Mouse (Mus musculus): ENCODE data around the gene Rbfox1. TPM values are rescaled to one million over a fixed set of nuclear protein-coding genes. Genes with fewer than 3 reads are reported as not detected.
A peak's percentile ranks its signal among the peaks of the same experiment; 100 is the strongest.

The Rbfox1 gene
- polyA plus RNA-seq, 1 experiment from 2014 or later = 2.2 TPM

- no peak overlapping the region for H3K27ac ChIP-seq (ENCODE audit: poor library complexity, severe bottlenecking)
- ATAC-seq (ENCODE audit: insufficient number of reproducible peaks, low FRiP score) = no peak
- H3K9ac ChIP-seq = no peak overlapping the region
- no peaks in the 10 kb centered on the region for H3K36me3 ChIP-seq
- H3K9me3 ChIP-seq (replicated peaks) = no peaks in the 10 kb centered on the region
- H3K4me3 ChIP-seq = no peak overlapping the region
- H3K4me2 ChIP-seq = no peak overlapping the region
- WGBS = 70% methylated on average over 7 of the region's 7 CpGs
- H3K27me3 ChIP-seq (replicated peaks) = 0 out of 2 replicates have a peak, but pooled peaks cover 4% of the 10 kb centered on the region
- H3K4me1 ChIP-seq (replicated peaks) = no peaks in the 10 kb centered on the region
Measured at GRCm38 (mm10) chr16:6037009-6037408, 151.9 kb downstream of the Rbfox1 start.

GRCm38 (mm10) chr16:6042766-6043165, 157.6 kb downstream of the Rbfox1 start:
- H3K27ac ChIP-seq (ENCODE audit: poor library complexity, severe bottlenecking) = no peak overlapping the region
- no peaks in the 10 kb centered on the region for H3K36me3 ChIP-seq
- 77% methylated on average over 3 of the region's 3 CpGs for WGBS
- H3K4me3 ChIP-seq = no peak overlapping the region
- ATAC-seq (ENCODE audit: insufficient number of reproducible peaks, low FRiP score) = no peak
- no peak overlapping the region for H3K9ac ChIP-seq
- no peaks in the 10 kb centered on the region for H3K9me3 ChIP-seq (replicated peaks)
- no peaks in the 10 kb centered on the region for H3K27me3 ChIP-seq (replicated peaks)
- H3K4me1 ChIP-seq (replicated peaks) = 0 out of 2 replicates have a peak, but pooled peaks cover 3% of the 10 kb centered on the region
- H3K4me2 ChIP-seq = no peak overlapping the region

GRCm38 (mm10) chr16:6048601-6049000, 163.4 kb downstream of the Rbfox1 start:
- no peak for ATAC-seq (ENCODE audit: insufficient number of reproducible peaks, low FRiP score)
- H3K27ac ChIP-seq (ENCODE audit: poor library complexity, severe bottlenecking) = no peak overlapping the region
- H3K4me1 ChIP-seq (replicated peaks) = no peaks in the 10 kb centered on the region
- WGBS = 79% methylated on average over 1 of the region's 1 CpGs
- no peak overlapping the region for H3K4me2 ChIP-seq
- no peaks in the 10 kb centered on the region for H3K36me3 ChIP-seq
- no peaks in the 10 kb centered on the region for H3K9me3 ChIP-seq (replicated peaks)
- H3K9ac ChIP-seq = no peak overlapping the region
- no peak overlapping the region for H3K4me3 ChIP-seq
- H3K27me3 ChIP-seq (replicated peaks) = no peaks in the 10 kb centered on the region

DNA sequence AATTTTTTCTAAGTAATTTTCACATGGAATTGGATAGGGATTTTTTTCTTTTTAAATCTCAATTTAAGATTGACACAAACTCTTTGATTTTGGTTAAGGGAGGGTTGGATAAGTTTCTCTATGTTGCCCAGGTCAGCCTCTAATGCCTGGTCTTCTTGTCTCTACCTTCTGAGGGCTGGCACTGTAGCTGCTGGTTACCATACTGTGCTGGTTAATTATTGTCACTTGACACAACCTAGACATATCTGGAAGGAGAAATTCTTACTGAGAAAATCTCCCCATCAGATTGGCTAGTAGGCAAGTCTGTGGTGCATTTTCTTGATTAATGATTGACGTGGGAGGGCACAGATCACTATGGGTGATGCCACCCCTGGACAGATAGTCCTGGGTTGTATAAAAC, 177.3 kb downstream of the Rbfox1 start:
- 82% methylated on average over 1 of the region's 1 CpGs for WGBS
- H3K36me3 ChIP-seq = no peaks in the 10 kb centered on the region
- no peaks in the 10 kb centered on the region for H3K27me3 ChIP-seq (replicated peaks)
- no peaks in the 10 kb centered on the region for H3K9me3 ChIP-seq (replicated peaks)
- H3K27ac ChIP-seq (ENCODE audit: poor library complexity, severe bottlenecking) = no peak overlapping the region
- no peak for ATAC-seq (ENCODE audit: insufficient number of reproducible peaks, low FRiP score)
- H3K4me2 ChIP-seq = no peak overlapping the region
- no peak overlapping the region for H3K4me3 ChIP-seq
- peaks cover 6% of the 10 kb centered on the region; the same call in 1 of the 2 replicates for H3K4me1 ChIP-seq (replicated peaks)
- no peak overlapping the region for H3K9ac ChIP-seq

GRCm38 (mm10) chr16:6065481-6065880, 180.3 kb downstream of the Rbfox1 start:
- Histone ChIP-seq H3K4me2 (no peak overlapping the region), H3K9ac (no peak overlapping the region), H3K27me3 (replicated peaks) (no peaks in the 10 kb centered on the region), H3K27ac (ENCODE audit: poor library complexity, severe bottlenecking) (no peak overlapping the region), H3K4me3 (no peak overlapping the region), H3K36me3 (no peaks in the 10 kb centered on the region), H3K9me3 (replicated peaks) (no peaks in the 10 kb centered on the region), H3K4me1 (replicated peaks) (peaks cover 6% of the 10 kb centered on the region; the same call in 1 of the 2 replicates)
- WGBS = 88% methylated on average over 4 of the region's 4 CpGs
- no peak for ATAC-seq (ENCODE audit: insufficient number of reproducible peaks, low FRiP score)

- H3K27ac ChIP-seq (ENCODE audit: poor library complexity, severe bottlenecking) = no peak overlapping the region
- WGBS = 80% methylated on average over 10 of the region's 10 CpGs
- ATAC-seq (ENCODE audit: insufficient number of reproducible peaks, low FRiP score) = no peak
- H3K27me3 ChIP-seq (replicated peaks) = no peaks in the 10 kb centered on the region
- H3K4me3 ChIP-seq = no peak overlapping the region
- H3K4me1 ChIP-seq (replicated peaks) = no peaks in the 10 kb centered on the region
- 0 out of 2 replicates have a peak, but pooled peaks cover 4% of the 10 kb centered on the region for H3K9me3 ChIP-seq (replicated peaks)
- H3K36me3 ChIP-seq = no peaks in the 10 kb centered on the region
- no peak overlapping the region for H3K9ac ChIP-seq
- H3K4me2 ChIP-seq = no peak overlapping the region
Measured at GRCm38 (mm10) chr16:6075442-6076050, 190.4 kb downstream of the Rbfox1 start.

GRCm38 (mm10) chr16:6079017-6079416, 193.9 kb downstream of the Rbfox1 start:
- Histone ChIP-seq H3K9ac (no peak overlapping the region), H3K4me1 (replicated peaks) (no peaks in the 10 kb centered on the region), H3K4me2 (no peak overlapping the region), H3K9me3 (replicated peaks) (no peaks in the 10 kb centered on the region), H3K36me3 (no peaks in the 10 kb centered on the region), H3K27me3 (replicated peaks) (no peaks in the 10 kb centered on the region), H3K27ac (ENCODE audit: poor library complexity, severe bottlenecking) (no peak overlapping the region), H3K4me3 (no peak overlapping the region)
- WGBS = 84% methylated on average over 4 of the region's 4 CpGs
- no peak for ATAC-seq (ENCODE audit: insufficient number of reproducible peaks, low FRiP score)

- H3K4me1 ChIP-seq (replicated peaks) = peaks cover 14% of the 10 kb centered on the region
Measured at GRCm38 (mm10) chr16:6084701-6085365, 199.7 kb downstream of the Rbfox1 start.

DNA sequence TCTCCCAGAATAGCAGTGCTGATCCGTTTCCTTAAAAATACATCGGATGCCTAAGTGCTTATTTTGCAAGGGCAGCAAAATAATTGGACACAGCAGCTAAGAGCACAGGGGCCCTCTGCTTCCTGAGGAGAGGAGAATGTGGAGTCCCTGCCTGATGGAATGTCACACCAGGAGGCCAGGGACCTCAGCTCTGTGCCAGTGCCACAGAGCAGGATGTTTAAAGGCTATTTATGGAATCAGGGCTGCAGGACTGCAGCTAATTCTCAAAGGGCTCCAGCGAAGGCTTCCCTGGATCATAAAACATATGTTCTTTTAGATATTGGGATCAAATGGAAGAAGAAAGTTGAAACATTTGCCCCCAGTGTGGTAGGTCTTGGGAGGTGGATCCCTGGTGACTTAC, 201.0 kb downstream of the Rbfox1 start:
- Histone ChIP-seq H3K4me1 (replicated peaks) (peaks cover 14% of the 10 kb centered on the region), H3K36me3 (no peaks in the 10 kb centered on the region), H3K4me3 (no peak overlapping the region), H3K4me2 (peak overlapping the region; percentile 39), H3K27me3 (replicated peaks) (no peaks in the 10 kb centered on the region), H3K27ac (ENCODE audit: poor library complexity, severe bottlenecking) (peak overlapping the region; percentile 94), H3K9me3 (replicated peaks) (no peaks in the 10 kb centered on the region), H3K9ac (peak overlapping the region; percentile 10; the same call in 1 of the 2 replicates)
- 9% methylated on average over 3 of the region's 3 CpGs for WGBS
- ATAC-seq (ENCODE audit: insufficient number of reproducible peaks, low FRiP score) = peak; percentile 88

More at GRCm38 (mm10) chr16:6084701-6085365, 199.7 kb downstream of the Rbfox1 start:
- no peaks in the 10 kb centered on the region for H3K9me3 ChIP-seq (replicated peaks)
- no peaks in the 10 kb centered on the region for H3K27me3 ChIP-seq (replicated peaks)
- no peak overlapping the region for H3K4me3 ChIP-seq
- H3K36me3 ChIP-seq = no peaks in the 10 kb centered on the region
- H3K9ac ChIP-seq = no peak overlapping the region
- no peak overlapping the region for H3K27ac ChIP-seq (ENCODE audit: poor library complexity, severe bottlenecking)
- H3K4me2 ChIP-seq = no peak overlapping the region
- WGBS = 74% methylated on average over 7 of the region's 7 CpGs
- ATAC-seq (ENCODE audit: insufficient number of reproducible peaks, low FRiP score) = no peak

GRCm38 (mm10) chr16:6091326-6092123, 206.4 kb downstream of the Rbfox1 start:
- H3K27me3 ChIP-seq (replicated peaks) = no peaks in the 10 kb centered on the region
- no peak overlapping the region for H3K4me2 ChIP-seq
- peaks cover 19% of the 10 kb centered on the region for H3K4me1 ChIP-seq (replicated peaks)
- no peak overlapping the region for H3K4me3 ChIP-seq
- no peak overlapping the region for H3K27ac ChIP-seq (ENCODE audit: poor library complexity, severe bottlenecking)
- no peaks in the 10 kb centered on the region for H3K9me3 ChIP-seq (replicated peaks)
- no peak overlapping the region for H3K9ac ChIP-seq
- H3K36me3 ChIP-seq = no peaks in the 10 kb centered on the region
- 88% methylated on average over 3 of the region's 3 CpGs for WGBS
- ATAC-seq (ENCODE audit: insufficient number of reproducible peaks, low FRiP score) = no peak
